Mouse (Mus musculus): ENCODE measurements around the gene S100b.
A peak's percentile ranks its signal among the peaks of the same experiment; 100 is the strongest.

Gene S100b

DNA sequence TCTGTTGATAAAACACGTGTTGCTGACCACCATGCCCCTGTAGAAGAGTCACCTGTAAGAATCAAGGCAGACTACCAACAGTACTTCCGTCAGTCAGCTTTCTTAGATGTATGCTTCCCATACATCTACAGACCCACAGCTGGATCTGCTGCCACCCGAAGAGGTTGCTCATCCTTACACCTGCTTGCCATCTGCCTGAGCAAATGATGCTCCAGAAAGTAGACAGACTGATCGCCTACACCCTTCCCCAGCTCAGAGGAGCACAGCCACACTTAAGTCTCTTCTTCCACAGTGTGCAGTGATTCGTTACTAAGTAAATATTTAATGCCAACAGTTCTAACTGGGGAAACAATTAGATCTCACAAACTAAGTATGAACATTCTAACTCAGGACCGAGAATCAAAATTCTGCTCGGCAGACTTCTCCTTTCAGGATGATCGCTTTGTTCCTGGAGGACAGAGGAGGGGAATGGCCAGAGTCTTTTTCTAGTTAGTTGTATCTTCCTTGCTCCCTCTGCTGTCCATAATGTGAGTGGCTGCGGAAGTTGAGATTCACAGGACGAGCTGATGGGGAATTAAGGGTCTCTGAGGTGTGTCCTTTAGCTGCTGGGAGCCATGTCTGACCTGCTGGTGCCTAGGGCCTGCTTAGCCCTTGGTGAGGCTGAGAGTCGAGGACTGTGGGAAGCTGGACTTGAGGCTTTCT lies 6.9 kb downstream of the S100b start:
- DNase-seq (ENCODE audit: low spot score in 2 of 2): no peak

DNA sequence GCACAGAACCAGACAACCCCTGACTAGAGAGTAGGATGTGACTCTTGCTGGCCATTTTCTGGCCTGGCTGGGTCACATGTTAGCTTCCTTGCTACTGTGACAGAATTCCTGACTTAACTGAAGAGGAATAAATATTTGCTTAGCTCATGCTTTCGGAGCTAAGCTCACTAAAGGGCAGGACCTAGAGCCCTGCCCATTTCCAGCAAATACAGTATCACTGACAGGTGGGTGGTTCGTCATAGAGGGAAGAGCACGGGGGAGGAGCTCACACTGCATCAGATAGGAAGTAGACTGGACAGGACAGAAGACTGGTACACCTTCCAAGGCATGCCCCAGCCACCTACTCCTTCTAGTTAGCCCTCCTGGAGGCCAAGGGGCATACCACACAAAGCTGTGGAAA lies 7.8 kb downstream of the S100b start:
- no peak for DNase-seq (ENCODE audit: low spot score in 2 of 2)

DNA sequence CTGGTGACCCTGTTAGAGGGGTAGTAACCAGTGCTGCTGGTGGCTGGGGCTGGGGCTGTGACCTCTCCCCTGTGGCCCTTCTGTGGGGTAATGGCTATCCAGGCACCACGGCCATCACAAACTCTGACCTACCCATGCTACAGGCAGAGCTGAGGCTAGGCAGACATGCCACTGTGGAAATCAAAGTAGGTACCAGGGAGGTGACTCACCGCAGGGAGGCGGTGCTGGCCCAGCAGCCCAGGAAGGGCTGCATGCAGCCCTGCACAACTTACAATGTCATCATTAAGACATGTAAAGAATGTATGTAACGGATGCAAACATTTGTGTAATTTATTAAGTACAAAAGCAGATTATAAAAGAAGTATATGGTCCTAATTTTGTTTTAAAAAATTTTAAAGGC lies 8.8 kb downstream of the S100b start:
- DNase-seq (ENCODE audit: low spot score in 2 of 2): no peak

DNA sequence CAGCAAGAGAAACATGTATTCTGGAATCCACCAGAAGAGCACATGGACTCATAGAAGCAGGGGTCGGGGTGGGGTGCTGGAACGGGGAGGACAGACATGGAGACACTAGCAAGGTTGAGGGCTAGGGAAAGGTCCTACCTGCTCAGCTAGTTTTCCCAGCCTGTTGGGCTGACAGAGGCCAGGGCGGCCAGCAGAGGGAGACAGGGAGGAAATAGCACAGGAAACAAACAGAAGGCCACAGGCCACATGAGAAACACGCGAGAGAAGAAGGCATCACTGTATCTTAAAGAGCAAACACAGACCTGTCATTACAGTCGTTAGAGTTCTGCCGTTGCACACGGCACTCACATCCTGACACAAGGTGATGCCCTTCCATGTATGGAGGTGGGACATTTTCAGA lies 17.6 kb downstream of the S100b start:
- peak; percentile 14 to 18 for DNase-seq (ENCODE audit: low spot score in 2 of 2)

DNA sequence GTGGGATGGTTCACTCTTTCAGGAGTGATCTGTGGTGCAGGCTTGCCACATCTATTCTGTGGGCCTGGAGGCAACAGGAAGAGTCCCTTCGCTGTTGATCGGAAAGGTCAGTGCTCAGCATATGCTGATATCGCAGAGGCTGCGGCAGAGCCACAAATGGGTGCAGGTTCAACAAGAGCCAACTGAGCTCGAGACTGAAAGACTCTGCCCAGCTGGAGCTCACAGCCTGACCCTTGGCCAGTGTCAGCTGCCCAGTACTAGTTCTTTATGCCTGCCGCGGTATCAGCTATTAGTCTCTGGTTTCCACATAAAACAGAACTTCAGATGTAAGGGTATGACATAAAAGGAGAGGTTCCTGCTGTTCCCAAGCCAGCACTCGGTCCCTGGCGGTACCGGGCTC lies 21.6 kb downstream of the S100b start:
- no peak for DNase-seq (ENCODE audit: low spot score in 2 of 2)

DNA sequence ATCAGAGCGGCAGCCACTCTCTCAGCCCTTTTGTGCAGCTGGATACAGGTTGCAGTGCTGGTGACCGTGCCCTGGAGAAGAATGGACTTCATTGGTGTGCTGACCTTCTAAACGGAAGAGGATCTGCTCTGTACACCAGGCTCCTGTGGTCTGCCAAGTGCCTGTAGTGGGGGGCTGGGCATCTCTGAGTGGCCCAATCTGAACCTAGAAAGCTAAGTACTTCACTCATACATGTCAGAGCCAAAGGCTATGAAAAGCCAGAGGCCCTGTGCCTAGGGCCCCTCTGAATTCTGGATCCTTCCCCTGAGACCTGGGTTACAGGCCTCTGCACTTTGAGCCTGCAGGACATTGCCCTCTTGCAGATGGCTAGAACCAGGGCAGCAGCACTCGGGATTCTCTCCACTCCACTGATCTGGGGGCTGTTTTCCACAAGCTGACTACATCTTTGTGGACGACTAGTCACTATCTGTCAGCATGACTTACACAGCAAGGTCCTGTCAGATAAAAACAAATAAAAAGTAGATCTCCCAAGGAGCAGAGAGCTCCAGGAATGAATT lies 25.0 kb downstream of the S100b start:
- no peak for DNase-seq (ENCODE audit: low spot score in 2 of 2)

DNA sequence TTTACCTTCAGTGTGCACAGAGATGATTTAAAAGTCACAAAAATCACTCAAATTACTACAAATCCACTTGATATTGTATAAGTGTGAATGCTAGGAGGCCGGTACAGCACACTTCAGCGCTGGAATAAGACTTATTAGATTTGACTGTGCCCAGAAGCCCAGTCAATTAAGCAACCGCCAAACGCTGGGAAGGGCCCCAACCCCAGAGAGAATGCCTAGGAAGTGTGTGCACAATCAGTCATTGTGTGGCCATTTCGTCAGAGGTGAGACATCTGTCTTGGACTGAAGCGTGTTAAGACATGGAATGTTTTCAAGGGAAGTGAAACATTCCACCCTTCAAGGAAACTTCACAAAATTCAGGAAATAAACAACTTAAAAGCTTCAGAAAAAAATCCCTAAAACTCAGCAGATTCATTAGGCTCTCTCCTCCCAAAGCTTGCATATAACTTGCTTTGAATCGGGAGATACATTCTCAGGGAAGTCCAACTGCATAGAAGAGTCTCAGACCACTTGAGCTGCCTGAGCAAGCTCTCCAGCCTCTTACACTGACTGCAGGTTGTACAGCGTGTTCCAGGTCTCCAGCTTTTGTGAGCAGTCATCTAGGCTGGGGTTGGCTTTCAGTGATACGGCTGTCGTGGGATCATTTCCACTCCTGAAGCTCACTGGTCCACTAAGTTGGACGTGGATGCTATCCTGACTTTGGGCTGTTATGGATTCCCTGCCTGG lies 34.8 kb downstream of the S100b start:
- no peak for DNase-seq (ENCODE audit: low spot score in 2 of 2)

DNA sequence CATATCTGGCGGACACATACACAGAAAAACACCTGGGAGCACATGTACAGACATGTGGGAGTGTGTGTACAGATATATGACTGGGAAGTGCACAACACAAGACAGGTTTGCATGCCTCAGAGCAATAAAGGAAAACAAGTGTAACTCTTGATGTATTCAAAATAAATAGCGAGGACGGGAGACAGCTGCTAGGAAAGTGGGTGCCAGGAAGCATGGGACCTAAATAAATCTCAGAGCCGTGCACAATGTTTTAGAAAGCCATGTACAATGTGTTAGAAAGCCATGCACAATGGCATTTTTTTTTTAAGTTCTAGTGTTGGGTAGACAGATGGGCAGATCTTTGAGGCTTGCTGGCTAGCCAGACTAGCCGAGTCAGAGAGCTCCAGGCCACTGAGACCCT lies 35.4 kb downstream of the S100b start:
- no peak for DNase-seq (ENCODE audit: low spot score in 2 of 2)

DNA sequence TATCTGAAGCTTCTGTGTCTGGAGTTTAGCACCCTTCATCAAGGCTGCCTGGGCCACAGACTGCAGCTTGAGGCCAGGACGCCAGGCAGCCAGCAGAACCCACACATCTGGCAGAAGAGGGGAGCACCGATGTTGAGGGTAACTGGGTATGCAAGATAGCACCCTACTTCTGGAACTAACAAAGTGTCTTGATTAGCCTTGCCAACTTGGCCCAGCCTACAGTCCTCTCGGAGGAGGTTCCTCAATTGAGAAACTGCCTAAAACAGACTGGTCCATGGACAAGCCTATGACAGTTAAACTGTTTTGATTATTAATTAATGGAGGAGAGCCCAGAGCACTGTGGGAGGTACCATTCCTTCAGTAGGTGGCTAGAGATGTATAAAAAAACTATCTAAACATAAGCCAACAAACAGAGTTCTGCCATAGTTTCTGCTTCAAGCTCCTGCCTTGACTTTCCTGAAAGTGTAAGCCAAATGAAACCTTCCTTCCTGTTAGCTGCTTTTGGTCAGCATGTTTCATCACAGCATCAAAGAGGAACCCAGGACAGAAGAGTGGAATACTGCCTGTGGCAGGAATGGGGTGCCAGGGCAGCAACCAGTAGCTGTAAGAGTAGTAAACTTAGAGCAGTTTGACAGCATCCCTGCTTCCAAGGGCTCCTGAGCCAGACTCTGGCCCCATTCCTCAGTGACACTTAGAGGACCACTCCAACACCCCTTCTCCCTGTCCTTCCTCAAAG lies 36.5 kb downstream of the S100b start:
- no peak for DNase-seq (ENCODE audit: low spot score in 2 of 2)

DNA sequence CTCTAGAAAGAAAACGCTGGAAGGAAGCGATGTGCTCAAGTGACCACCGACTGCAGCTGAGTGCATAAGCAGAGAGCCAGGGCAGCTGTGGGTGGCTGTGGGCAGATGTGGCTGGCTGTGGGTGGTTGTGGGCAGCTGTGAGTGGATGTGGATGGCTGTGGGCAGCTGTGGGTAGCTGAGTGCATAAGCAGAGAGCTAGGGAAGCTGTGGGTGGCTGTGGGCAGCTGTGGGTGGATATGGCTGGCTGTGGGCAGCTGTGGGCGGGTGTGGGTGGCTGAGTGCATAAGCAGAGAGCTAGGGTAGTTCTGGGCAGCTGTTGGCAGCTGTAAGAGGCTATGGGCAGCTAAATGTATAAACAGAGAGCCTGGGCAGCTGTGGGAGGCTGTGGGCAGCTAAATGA lies 39.6 kb downstream of the S100b start:
- no peak for DNase-seq (ENCODE audit: low spot score in 2 of 2)

DNA sequence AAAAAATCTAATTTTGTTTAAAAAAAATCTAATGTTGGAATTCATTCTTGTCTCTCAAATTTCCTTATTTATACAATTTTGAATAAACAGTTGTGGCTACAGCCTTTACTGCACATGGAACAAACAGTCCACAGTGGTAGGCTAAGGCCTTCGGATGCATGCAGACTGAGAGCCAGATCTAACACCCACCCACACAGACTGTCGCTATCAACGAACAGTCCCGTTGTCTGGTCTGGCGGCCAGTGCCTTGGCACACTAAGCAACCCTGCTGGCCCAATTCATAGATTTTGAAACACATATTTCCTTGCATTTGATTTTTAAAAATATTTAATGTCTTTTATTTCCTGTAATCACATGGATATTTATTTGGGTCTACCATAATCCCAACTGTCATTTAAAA lies 46.5 kb downstream of the S100b start:
- no peak for DNase-seq (ENCODE audit: low spot score in 2 of 2)

DNA sequence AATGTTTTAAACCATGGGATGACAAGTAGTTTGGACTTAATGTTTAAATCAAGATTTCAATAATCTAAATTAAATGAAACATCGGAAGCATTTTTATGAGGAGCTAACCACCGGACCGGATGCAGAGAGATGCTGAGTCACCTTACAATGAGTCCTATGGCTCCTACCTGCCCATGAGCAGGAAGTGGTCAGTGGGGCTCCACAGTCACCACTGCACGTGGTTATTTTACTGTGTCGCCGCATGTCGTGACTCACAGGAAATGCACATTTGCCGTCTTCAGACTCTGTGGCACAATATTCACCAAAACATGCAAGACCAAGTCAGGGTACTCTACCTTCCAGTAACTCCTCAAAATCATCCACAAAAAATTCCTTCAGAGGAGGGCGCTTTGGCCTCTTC lies 53.1 kb downstream of the S100b start:
- DNase-seq (ENCODE audit: low spot score in 2 of 2): no peak

All from spleen, postnatal 36 days (tissue).